Mouse (Mus musculus) heart, embryonic 16.5 days (tissue): ENCODE data around the gene Smim20. TPM values are rescaled to one million over a fixed set of nuclear protein-coding genes. Genes with fewer than 3 reads are reported as not detected.

Experiments
- ATAC-seq: fragments of 200-750 bp; cut with Nextera tagmentation; replicated peaks from 2 replicates; pipeline ENCODE4 v1.8.0; 2017; ENCODE audit warnings: moderate number of reproducible peaks; ENCODE audit not compliant: insufficient read depth, low FRiP score; ENCODE audit errors: extremely low read depth
- H3K27ac ChIP-seq: fragments of 300-500 bp; sonication (generic); 2 replicates; pipeline ENCODE4 v1.5.1; 2014; ENCODE audit warnings: mild to moderate bottlenecking, low read length, control low read depth, moderate library complexity
- H3K27me3 ChIP-seq: fragments of 300-500 bp; sonication (generic); 2 replicates; pipeline ENCODE4 v1.6.1; 2014; ENCODE audit warnings: low read length, mixed read lengths; ENCODE audit not compliant: control insufficient read depth, insufficient read depth
- H3K36me3 ChIP-seq: fragments of 300-500 bp; sonication (generic); 2 replicates; pipeline ENCODE4 v1.6.1; 2014; ENCODE audit not compliant: control insufficient read depth, insufficient read depth
- H3K4me1 ChIP-seq: fragments of 300-500 bp; sonication (generic); 2 replicates; pipeline ENCODE4 v1.6.1; 2014; ENCODE audit warnings: low read length, mixed read lengths; ENCODE audit not compliant: control insufficient read depth, insufficient read depth
- H3K4me2 ChIP-seq: fragments of 300-500 bp; sonication (generic); 2 replicates; pipeline ENCODE4 v1.6.1; 2014; ENCODE audit warnings: low read depth, mild to moderate bottlenecking, control low read depth, low read length
- H3K4me3 ChIP-seq: fragments of 300-500 bp; sonication (generic); 2 replicates; pipeline ENCODE4 v1.5.1; 2014; ENCODE audit warnings: mild to moderate bottlenecking, control low read depth, low read length
- H3K9ac ChIP-seq: fragments of 300-500 bp; sonication (generic); 2 replicates; pipeline ENCODE4 v1.6.1; 2014; ENCODE audit warnings: low read length, control low read depth
- H3K9me3 ChIP-seq: fragments of 300-500 bp; sonication (generic); replicated peaks from 2 replicates; pipeline ENCODE4 v1.6.1; 2016; ENCODE audit warnings: low read length; ENCODE audit not compliant: control insufficient read depth
- WGBS: fragments of 180-500 bp; shearing (Covaris S2); extraction: QIAGEN DNeasy Blood & Tissue Kit; methylation state at CpG from one replicate; pipeline ENCODE4 v1.1.7; 2014; 5-methylcytosine and 5-hydroxymethylcytosine counted together
- polyA plus RNA-seq: library from polyadenylated mRNA; unstranded; fragments of >200 nt; fragmentation: Nextera tagmentation; extraction: Ambion mirVana; gene quantifications from 2 replicates; pipeline ENCODE4 v1.2.1, GENCODE M21; 2015

The Smim20 gene
- polyA plus RNA-seq, 1 experiment from 2014 or later, result 188 TPM

DNA sequence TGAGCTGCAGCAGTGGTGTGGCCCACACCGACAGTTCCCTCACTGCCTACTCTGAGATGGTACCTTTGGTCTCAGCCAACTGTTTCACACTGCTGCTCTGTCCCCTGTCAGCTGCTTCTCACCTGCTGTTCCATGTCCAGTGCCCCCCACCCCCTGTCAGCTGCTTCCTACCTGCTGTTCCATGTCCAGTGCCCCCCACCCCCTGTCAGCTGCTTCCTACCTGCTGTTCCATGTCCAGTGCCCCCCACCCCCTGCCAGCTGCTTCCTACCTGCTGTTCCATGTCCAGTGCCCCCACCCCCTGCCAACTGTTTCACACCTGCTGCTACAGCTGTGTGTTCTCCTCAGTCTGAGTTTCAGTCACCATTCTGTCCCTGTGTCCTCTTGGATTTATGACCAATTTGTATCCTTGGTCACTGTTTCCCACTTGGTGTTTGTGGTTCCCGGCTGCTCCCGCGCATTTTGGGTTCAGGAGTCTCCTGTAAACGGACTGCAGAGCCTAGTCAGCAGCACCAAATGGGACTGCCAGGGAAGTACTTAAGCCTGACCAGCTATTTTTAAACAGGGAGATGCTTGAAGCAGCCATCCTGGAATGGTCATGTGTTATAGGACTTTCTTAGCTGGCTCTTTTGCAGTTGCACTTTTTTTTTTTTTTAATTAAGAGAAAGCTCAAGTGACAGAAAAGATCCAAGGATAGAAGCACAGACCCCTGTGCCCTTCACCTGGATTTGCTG is 7.0 kb downstream of the Smim20 start:
- Histone ChIP-seq H3K9me3 (no peaks in the 10 kb centered on the region), H3K9ac (no peak overlapping the region), H3K36me3 (peaks cover 14% of the 10 kb centered on the region), H3K4me2 (peak overlapping the region; percentile 42; the same call in 1 of the 2 replicates), H3K27ac (peak overlapping the region; percentile 78), H3K4me3 (no peak overlapping the region), H3K4me1 (peaks cover 47% of the 10 kb centered on the region), H3K27me3 (no peaks in the 10 kb centered on the region)
- ATAC-seq, result 0 out of 2 replicates have a peak, but pooled peaks have one; percentile 38
- WGBS, result 46% methylated on average over 5 of the region's 5 CpGs

DNA sequence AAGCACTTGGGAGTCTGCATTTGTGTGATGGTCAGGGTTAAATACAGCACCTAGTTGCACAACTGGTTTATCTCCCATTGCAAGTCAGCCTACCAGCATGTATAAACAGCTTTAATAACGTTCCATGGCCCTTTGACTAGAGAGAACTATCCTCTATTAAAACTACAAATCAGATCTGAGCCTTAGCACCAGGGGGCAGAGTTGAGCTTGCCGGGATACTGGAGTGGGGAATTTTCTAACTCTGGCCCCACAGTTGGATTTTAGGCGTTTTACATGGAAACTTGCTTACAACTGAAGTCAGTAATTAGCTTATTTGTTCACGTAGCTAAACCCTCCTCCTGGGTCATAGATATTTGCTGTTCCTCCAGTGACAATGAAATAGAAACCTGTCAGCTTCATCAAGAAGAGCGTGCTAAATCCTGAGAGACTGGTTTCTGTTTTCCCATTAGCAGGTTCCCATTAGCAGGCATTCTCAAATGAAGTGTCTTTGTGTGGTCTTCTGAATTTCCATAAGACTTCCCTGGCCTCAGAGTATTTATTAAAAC is 8.0 kb downstream of the Smim20 start:
- H3K27me3 ChIP-seq, result no peaks in the 10 kb centered on the region
- peaks cover 14% of the 10 kb centered on the region for H3K36me3 ChIP-seq
- H3K27ac ChIP-seq, result peak overlapping the region; percentile 78
- no peaks in the 10 kb centered on the region for H3K9me3 ChIP-seq
- H3K4me1 ChIP-seq, result peaks cover 44% of the 10 kb centered on the region
- no peak overlapping the region for H3K4me2 ChIP-seq
- H3K9ac ChIP-seq, result no peak overlapping the region; the same call in 1 of the 2 replicates
- H3K4me3 ChIP-seq, result no peak overlapping the region
- WGBS, result 51% methylated on average over 5 of the region's 5 CpGs
- no peak for ATAC-seq

DNA sequence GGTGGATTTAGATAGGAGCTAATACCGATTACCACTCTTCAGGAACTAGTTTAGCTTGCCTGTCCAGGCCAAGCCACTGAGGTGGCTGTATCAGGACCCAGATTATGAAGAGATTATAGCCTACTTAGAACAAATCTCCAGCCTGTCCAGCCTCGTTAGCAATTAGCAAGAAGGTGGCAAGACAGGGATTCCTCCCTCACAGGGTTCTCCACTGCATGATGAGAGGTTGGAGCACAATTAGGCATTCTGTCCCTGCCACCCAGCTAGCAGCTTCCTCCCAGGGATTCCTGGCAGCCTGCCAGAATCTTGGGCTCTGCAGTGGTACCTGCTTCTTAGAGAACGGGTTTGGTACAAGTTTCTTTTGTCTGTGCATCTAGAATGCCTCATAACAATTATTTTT is 8.5 kb downstream of the Smim20 start:
- no peaks in the 10 kb centered on the region for H3K9me3 ChIP-seq
- H3K4me2 ChIP-seq, result no peak overlapping the region
- no peak overlapping the region for H3K9ac ChIP-seq
- no peaks in the 10 kb centered on the region for H3K27me3 ChIP-seq
- peaks cover 14% of the 10 kb centered on the region for H3K36me3 ChIP-seq
- peak overlapping the region; percentile 78 for H3K27ac ChIP-seq
- H3K4me1 ChIP-seq, result peaks cover 43% of the 10 kb centered on the region
- no peak overlapping the region for H3K4me3 ChIP-seq
- ATAC-seq, result no peak
- WGBS, result 39% methylated on average over 3 of the region's 3 CpGs

DNA sequence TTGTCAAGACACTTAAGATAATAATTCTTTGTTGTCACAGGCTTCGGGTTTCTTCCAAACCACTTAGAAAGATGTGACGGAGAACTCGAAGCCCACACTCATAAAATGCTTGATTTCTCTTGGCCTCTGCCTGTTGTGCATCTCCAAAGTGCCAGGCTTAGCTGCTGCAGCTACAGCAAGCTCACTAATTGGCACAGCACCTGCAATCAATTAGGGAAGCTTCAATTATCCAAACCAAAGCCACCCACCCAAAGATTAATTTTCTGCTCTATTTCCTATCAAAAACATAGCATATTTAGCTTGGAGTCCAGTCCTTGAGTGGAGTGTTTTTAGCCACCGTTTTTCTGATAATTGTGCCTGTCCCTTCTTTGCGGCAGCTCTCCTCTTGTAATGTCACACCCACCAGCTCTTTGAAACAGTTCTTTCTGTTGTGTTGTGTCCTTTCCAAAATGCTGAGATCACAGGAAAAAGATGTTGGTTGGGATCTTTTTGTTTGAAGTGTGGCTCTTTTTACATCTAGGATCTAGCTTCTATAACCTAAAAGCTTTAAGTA is 9.7 kb downstream of the Smim20 start:
- Histone ChIP-seq H3K27me3 (no peaks in the 10 kb centered on the region), H3K36me3 (peaks cover 14% of the 10 kb centered on the region), H3K9ac (no peak overlapping the region), H3K27ac (no peak overlapping the region), H3K4me3 (no peak overlapping the region), H3K4me1 (peaks cover 34% of the 10 kb centered on the region), H3K4me2 (no peak overlapping the region), H3K9me3 (no peaks in the 10 kb centered on the region)
- ATAC-seq, result no peak
- 57% methylated on average over 5 of the region's 5 CpGs for WGBS

DNA sequence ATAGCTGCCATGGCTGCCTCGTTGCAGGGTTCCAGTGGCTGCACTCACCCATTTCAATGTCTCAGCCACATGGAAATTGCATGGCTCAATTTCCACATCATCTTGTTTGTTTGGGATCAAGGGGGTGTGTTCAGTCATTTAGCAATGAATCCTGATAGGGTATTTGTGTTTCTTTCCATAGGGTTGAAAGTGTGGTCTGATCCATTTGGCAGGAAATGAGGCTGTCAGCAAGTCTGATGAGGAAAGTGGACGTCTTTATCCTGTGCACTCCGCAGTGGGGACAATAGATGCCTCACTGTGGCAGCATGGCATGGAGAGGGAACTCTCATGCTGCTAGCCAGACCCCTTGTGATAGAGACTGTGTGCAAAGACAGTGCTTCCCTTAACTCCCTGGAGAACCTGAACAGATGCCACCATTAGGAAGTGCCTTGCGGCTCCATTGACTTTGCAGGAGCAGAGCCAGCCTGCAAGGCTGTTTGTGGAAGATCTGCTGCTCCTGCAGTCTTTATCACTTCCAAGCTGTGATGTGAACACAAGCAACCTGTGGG is 10.9 kb downstream of the Smim20 start:
- Histone ChIP-seq H3K9ac (no peak overlapping the region), H3K36me3 (peaks cover 14% of the 10 kb centered on the region), H3K4me2 (no peak overlapping the region), H3K4me3 (no peak overlapping the region), H3K27me3 (no peaks in the 10 kb centered on the region), H3K9me3 (no peaks in the 10 kb centered on the region), H3K27ac (no peak overlapping the region), H3K4me1 (peaks cover 28% of the 10 kb centered on the region)
- ATAC-seq, result no peak
- 51% methylated on average over 4 of the region's 4 CpGs for WGBS

DNA sequence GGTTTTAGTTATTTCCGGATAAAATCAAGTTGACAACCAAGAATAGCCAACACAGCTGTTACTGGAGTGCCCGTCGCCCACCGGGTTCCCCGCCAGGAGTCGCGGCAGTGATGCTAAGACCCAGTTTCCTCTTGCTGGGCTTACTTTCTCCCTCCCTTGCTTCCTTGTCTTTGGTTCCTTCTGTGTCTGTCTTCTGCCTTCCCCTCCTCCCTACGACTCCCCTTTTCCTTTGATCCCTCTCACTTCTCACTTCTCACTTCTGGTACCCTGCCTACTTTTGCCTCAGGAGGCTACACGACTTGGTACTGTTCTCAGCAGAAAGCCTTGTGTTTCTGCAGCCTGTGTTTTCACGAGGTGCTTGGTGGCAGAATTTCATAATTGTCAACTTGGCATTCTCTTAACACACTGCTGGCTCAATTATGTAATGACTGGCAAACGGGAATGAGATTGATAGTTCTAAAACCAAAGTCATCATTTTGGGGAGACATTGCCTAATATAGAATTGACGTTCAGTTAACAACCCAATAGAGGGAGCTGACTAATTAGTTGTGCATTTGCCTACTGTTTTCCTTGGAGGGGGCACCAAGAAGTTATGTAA is 12.4 kb downstream of the Smim20 start:
- H3K9ac ChIP-seq, result no peak overlapping the region
- H3K4me2 ChIP-seq, result no peak overlapping the region
- no peak for ATAC-seq
- H3K4me3 ChIP-seq, result no peak overlapping the region
- H3K9me3 ChIP-seq, result no peaks in the 10 kb centered on the region
- peaks cover 14% of the 10 kb centered on the region for H3K36me3 ChIP-seq
- peaks cover 20% of the 10 kb centered on the region for H3K4me1 ChIP-seq
- no peaks in the 10 kb centered on the region for H3K27me3 ChIP-seq
- no peak overlapping the region for H3K27ac ChIP-seq
- WGBS, result 72% methylated on average over 12 of the region's 12 CpGs

DNA sequence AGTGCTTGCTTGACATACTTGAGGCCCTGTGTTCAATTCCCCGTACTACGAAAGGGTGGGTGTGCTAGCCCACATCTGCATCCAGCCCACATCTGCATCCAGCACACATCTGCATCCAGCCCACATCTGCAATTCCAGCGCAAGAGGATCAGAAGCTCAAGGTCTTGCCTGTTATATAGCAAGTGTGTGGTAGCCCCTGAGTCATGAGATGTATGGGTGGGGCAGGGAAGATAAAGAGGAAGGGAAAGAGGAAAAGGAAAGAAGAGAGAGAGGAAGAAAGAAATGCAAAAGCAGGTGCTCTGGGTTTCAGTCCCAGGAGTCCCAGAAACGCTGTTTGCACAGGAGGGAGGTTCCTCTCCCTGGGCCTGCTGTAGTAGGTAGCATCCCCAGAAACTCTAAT is 15.6 kb downstream of the Smim20 start:
- WGBS, result 88% methylated on average over 4 of the region's 4 CpGs
- H3K9me3 ChIP-seq, result no peaks in the 10 kb centered on the region
- ATAC-seq, result no peak
- H3K27me3 ChIP-seq, result no peaks in the 10 kb centered on the region
- no peak overlapping the region for H3K27ac ChIP-seq
- H3K4me2 ChIP-seq, result no peak overlapping the region
- peaks cover 3% of the 10 kb centered on the region for H3K4me1 ChIP-seq
- H3K36me3 ChIP-seq, result peaks cover 13% of the 10 kb centered on the region
- no peak overlapping the region for H3K9ac ChIP-seq
- H3K4me3 ChIP-seq, result no peak overlapping the region

DNA sequence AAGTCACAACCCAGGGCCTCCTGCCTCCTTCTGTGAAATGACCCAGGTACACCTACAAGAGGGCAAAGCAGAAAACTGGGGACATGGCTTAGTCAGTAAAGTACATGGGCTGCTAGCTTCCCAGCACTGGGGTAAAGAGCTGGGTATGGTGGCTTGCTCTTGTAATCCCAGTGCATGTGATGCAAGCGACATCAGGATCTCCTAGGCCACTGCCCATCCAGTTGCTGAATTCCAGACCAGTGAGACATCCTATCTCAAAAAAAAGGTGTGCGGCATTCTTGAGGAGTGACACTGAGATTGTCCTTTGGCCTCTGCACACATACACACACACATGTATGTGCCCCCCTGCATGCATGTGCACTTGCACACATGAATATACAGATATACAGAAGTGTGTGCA is 19.5 kb downstream of the Smim20 start:
- Histone ChIP-seq H3K36me3 (no peaks in the 10 kb centered on the region), H3K27me3 (no peaks in the 10 kb centered on the region), H3K9ac (no peak overlapping the region), H3K4me3 (no peak overlapping the region), H3K4me1 (peaks cover 4% of the 10 kb centered on the region), H3K9me3 (no peaks in the 10 kb centered on the region), H3K4me2 (no peak overlapping the region), H3K27ac (no peak overlapping the region)
- ATAC-seq, result no peak
- WGBS, result 85% methylated on average over 2 of the region's 2 CpGs

DNA sequence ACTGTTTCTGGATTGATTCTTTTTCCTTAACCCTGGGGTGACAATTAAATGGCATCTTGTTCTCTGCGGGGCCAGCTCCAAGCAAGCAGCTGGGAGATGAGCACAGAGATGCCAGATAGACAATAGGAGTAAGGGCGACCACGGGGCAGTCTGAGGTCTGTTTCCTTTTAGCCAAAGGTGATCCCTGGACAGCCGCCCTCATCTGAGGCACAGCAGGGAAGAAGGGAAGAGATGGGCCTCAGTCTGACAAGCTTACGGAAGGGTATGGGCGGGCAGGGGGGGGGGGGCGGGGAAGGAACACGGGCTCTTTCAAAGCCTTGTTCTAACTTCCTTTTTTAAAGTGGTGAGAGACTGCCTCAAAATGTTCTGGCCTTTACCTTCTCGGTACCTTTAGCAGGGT is 22.6 kb downstream of the Smim20 start:
- Histone ChIP-seq H3K4me2 (no peak overlapping the region), H3K27ac (no peak overlapping the region), H3K9ac (no peak overlapping the region), H3K36me3 (no peaks in the 10 kb centered on the region), H3K9me3 (no peaks in the 10 kb centered on the region), H3K4me1 (peaks cover 4% of the 10 kb centered on the region), H3K4me3 (no peak overlapping the region), H3K27me3 (no peaks in the 10 kb centered on the region)
- no peak for ATAC-seq
- WGBS, result 43% methylated on average over 9 of the region's 9 CpGs
